Mouse (Mus musculus) midbrain, embryonic 14.5 days (tissue): ENCODE measurements around the gene Qser1. TPM values are rescaled to one million over a fixed set of nuclear protein-coding genes. Genes with fewer than 3 reads are reported as not detected.

ENCODE experiments used
- ATAC-seq: fragments of 200-750 bp; cut with Nextera tagmentation; 2 replicates; pipeline ENCODE4 v1.8.0; 2017; ENCODE audit warnings: moderate number of reproducible peaks, moderate library complexity; ENCODE audit not compliant: low FRiP score, low TSS enrichment
- DNase-seq: peaks from one replicate; pipeline ENCODE4 v3.0.0-alpha.2; 2015
- H3K27ac ChIP-seq: fragments of 300-500 bp; sonication (generic); replicated peaks from 2 replicates; pipeline ENCODE4 v1.5.1; 2014; ENCODE audit warnings: mild to moderate bottlenecking, low read depth, low read length, moderate library complexity
- H3K27me3 ChIP-seq: fragments of 300-500 bp; sonication (generic); 2 replicates; pipeline ENCODE4 v1.6.1; 2014; ENCODE audit warnings: low read length, control low read depth, mixed read lengths; ENCODE audit not compliant: control insufficient read depth, insufficient read depth
- H3K36me3 ChIP-seq: fragments of 300-500 bp; sonication (generic); 2 replicates; pipeline ENCODE4 v1.6.1; 2014; ENCODE audit warnings: low read length, control low read depth; ENCODE audit not compliant: control insufficient read depth, insufficient read depth
- H3K4me1 ChIP-seq: fragments of 300-500 bp; sonication (generic); 2 replicates; pipeline ENCODE4 v1.6.1; 2014; ENCODE audit warnings: mild to moderate bottlenecking, antibody characterized with exemption, low read length, control low read depth; ENCODE audit not compliant: control insufficient read depth, insufficient read depth
- H3K4me2 ChIP-seq: fragments of 300-500 bp; sonication (generic); 2 replicates; pipeline ENCODE4 v1.6.1; 2014; ENCODE audit warnings: mild to moderate bottlenecking, low read length, moderate library complexity
- H3K4me3 ChIP-seq: fragments of 300-500 bp; sonication (generic); replicated peaks from 2 replicates; pipeline ENCODE4 v1.5.1; 2014; ENCODE audit warnings: low read depth, low read length
- H3K9ac ChIP-seq: fragments of 300-500 bp; sonication (generic); replicated peaks from 2 replicates; pipeline ENCODE4 v1.6.1; 2014; ENCODE audit warnings: mild to moderate bottlenecking, low read length, moderate library complexity
- H3K9me3 ChIP-seq: fragments of 300-500 bp; sonication (generic); 2 replicates; pipeline ENCODE4 v1.6.1; 2016; ENCODE audit warnings: low read length, control low read depth, mixed read lengths; ENCODE audit not compliant: control insufficient read depth
- WGBS: fragments of 180-500 bp; shearing (Covaris S2); extraction: QIAGEN DNeasy Blood & Tissue Kit; methylation state at CpG from one replicate; pipeline ENCODE4 v1.1.7; 2014; 5-methylcytosine and 5-hydroxymethylcytosine counted together
- polyA plus RNA-seq: library from polyadenylated mRNA; unstranded; fragments of >200 nt; fragmentation: Nextera tagmentation; extraction: Ambion mirVana; gene quantifications from 2 replicates; pipeline ENCODE4 v1.2.1, GENCODE M21; 2014

The Qser1 gene
- polyA plus RNA-seq, 1 experiment from 2014 or later, result 13.9 TPM

DNA sequence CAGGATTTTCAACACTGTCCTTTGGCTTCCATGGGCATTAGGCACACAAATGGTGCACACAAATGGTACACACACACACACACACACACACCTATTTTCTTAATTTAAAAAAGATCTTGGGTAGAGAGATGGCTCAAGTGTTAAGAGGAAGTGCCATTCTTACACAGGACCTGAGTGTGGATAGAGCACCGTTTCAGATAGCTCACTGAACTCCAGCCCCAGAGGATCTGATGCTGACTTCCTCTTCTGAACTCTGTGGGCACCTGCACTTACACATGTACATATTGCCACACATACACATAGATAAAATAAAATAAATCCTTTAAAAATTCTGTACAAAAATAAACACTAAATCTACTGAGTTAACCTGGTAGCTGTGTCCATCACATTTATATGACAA, 11.1 kb downstream of the Qser1 start:
- Histone ChIP-seq H3K4me3 (no peak overlapping the region), H3K36me3 (no peaks in the 10 kb centered on the region), H3K9ac (no peak overlapping the region), H3K4me2 (no peak overlapping the region), H3K27ac (no peak overlapping the region), H3K9me3 (no peaks in the 10 kb centered on the region), H3K4me1 (no peaks in the 10 kb centered on the region), H3K27me3 (no peaks in the 10 kb centered on the region)
- 93% methylated on average over 1 of the region's 1 CpGs for WGBS
- no peak for ATAC-seq
- no peak for DNase-seq

DNA sequence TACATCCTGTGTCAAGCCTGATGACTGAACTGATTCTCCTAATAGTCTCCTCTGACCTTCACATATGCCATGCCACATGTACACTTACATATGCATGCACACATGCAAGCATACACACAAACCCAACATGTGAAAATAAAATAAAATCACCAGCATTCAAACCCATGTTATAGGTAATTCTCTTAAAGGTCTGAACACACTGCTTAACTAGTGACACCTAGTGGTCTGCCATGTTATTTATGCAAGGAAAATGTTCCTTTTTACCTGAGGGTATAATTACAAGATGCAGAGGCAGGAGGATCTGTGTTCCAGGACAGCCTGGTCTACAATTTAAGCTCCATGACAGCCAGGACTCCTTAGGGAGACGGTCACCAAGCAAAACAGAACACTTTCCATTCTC, 41.8 kb downstream of the Qser1 start:
- peaks cover 60% of the 10 kb centered on the region for H3K36me3 ChIP-seq
- WGBS, result 95% methylated on average over 1 of the region's 1 CpGs
- H3K9ac ChIP-seq, result no peak overlapping the region
- no peaks in the 10 kb centered on the region for H3K9me3 ChIP-seq
- H3K4me1 ChIP-seq, result no peaks in the 10 kb centered on the region
- DNase-seq (peak; percentile 73), ATAC-seq (no peak)
- no peak overlapping the region for H3K4me3 ChIP-seq
- H3K4me2 ChIP-seq, result no peak overlapping the region
- no peaks in the 10 kb centered on the region for H3K27me3 ChIP-seq
- no peak overlapping the region for H3K27ac ChIP-seq

DNA sequence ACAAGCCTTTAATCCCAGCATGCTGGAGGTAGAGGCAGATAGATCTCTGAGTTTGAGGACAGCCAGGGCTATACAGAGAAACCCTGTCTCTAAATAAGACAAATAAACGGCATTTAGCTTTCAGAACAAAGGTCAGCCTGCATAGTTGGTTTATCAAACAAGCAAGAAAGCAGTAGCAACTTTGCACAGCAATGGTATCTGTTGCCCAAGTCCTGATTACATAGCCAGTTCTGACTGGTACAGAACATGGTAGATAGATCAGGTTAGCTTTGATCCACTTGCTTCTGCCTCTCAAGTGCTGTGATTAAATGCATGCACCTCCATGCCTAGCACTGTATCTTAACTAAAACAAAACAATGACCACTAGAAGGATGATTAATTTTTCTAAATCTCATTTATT, 47.9 kb downstream of the Qser1 start:
- H3K4me3 ChIP-seq, result no peak overlapping the region
- peaks cover 45% of the 10 kb centered on the region for H3K36me3 ChIP-seq
- no peak overlapping the region for H3K27ac ChIP-seq
- 98% methylated on average over 1 of the region's 1 CpGs for WGBS
- DNase-seq (no peak), ATAC-seq (no peak)
- no peaks in the 10 kb centered on the region for H3K4me1 ChIP-seq
- no peak overlapping the region for H3K9ac ChIP-seq
- H3K9me3 ChIP-seq, result no peaks in the 10 kb centered on the region
- H3K27me3 ChIP-seq, result no peaks in the 10 kb centered on the region
- H3K4me2 ChIP-seq, result no peak overlapping the region

DNA sequence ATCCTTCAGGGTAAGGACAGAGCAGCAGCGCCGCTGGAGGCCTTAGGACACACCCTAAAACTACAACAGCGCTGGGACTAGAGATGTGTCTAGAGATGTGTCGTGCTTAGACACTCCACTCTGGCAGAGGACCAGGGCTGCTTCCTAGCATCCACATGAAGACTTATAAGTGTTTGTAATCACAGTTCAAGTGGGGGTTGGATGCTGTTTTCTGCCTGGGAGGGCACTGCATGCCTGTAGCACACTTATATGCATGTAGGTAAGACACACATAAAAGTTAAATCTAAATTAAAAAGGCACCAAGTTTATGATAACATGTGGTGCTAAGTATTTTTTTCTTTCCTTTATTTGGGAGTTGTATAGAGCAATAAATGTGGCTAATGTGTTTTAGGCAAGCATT, 52.5 kb downstream of the Qser1 start:
- peaks cover 45% of the 10 kb centered on the region for H3K36me3 ChIP-seq
- ATAC-seq (no peak), DNase-seq (no peak)
- WGBS, result 90% methylated on average over 4 of the region's 4 CpGs
- no peaks in the 10 kb centered on the region for H3K27me3 ChIP-seq
- H3K9me3 ChIP-seq, result no peaks in the 10 kb centered on the region
- H3K4me1 ChIP-seq, result no peaks in the 10 kb centered on the region
- no peak overlapping the region for H3K4me2 ChIP-seq
- H3K4me3 ChIP-seq, result no peak overlapping the region
- H3K9ac ChIP-seq, result no peak overlapping the region
- no peak overlapping the region for H3K27ac ChIP-seq

DNA sequence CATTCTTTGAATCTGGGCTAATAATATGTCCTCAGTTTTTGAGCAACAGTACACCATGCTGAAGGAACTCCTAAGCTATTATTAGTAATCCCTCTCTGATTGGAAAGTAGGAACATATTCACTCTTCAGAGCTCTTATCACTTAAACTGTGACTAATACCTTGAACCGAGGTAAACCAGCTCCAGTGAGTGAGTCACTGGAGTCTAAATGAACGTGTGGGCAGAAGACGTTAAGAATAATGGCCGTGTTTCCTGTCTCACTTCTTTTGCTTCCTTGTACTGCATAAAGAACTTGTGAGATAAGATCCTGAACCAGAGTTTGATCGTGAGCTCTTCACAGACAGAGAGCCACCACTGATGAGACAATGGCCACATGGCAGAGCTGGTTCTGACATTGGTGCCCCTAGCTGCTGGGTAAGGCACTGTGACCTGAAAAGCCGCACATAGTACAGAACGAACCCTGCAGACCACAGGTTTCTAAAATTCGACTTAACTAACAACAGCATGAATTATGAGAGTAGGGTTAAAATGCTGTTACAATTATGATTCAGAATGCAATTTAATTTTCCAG, 53.3 kb downstream of the Qser1 start:
- no peak overlapping the region for H3K4me2 ChIP-seq
- no peak overlapping the region for H3K4me3 ChIP-seq
- H3K9ac ChIP-seq, result no peak overlapping the region
- H3K4me1 ChIP-seq, result no peaks in the 10 kb centered on the region
- DNase-seq (no peak), ATAC-seq (no peak)
- 89% methylated on average over 8 of the region's 8 CpGs for WGBS
- peaks cover 42% of the 10 kb centered on the region for H3K36me3 ChIP-seq
- H3K9me3 ChIP-seq, result no peaks in the 10 kb centered on the region
- no peaks in the 10 kb centered on the region for H3K27me3 ChIP-seq
- H3K27ac ChIP-seq, result no peak overlapping the region

GRCm38 (mm10) chr2:104750611-104751010, 65.9 kb downstream of the Qser1 start:
- H3K9me3 ChIP-seq, result no peaks in the 10 kb centered on the region
- H3K27me3 ChIP-seq, result no peaks in the 10 kb centered on the region
- H3K36me3 ChIP-seq, result peaks cover 7% of the 10 kb centered on the region; the same call in 1 of the 2 replicates
- ATAC-seq, result no peak
- no peaks in the 10 kb centered on the region for H3K4me1 ChIP-seq
- no peak overlapping the region for H3K27ac ChIP-seq
- no peak overlapping the region for H3K4me2 ChIP-seq
- peak; percentile 49 for DNase-seq
- WGBS, result 61% methylated on average over 3 of the region's 3 CpGs
- no peak overlapping the region for H3K4me3 ChIP-seq
- no peak overlapping the region for H3K9ac ChIP-seq

DNA sequence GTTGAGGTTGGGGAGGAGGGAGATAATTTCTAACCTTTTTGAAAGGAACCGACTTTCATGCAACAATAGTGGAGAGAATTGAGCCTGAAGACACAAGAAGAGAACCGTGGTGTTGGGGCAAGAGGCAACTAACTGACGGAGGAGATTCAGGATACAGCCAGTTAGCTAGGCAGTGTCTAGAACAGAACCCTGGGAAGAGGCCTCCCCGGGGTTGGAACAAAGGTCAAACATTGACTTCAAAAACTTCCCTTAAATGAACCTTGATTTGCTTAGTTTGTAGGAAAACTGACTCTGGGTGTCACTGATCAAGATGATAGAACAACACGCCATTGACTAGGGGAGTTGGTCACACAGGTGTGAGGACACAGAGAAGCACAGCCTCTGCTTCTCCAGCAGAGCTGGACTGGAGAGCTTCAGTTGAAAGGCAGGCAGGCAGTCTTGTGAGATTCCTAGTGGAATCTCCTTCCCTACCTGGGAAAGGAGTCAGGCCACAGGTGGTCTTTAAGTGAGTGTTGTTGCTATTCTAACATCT, 67.8 kb downstream of the Qser1 start:
- Histone ChIP-seq H3K4me1 (no peaks in the 10 kb centered on the region), H3K36me3 (peaks cover 7% of the 10 kb centered on the region; the same call in 1 of the 2 replicates), H3K4me3 (no peak overlapping the region), H3K4me2 (no peak overlapping the region), H3K9me3 (no peaks in the 10 kb centered on the region), H3K27me3 (no peaks in the 10 kb centered on the region), H3K9ac (no peak overlapping the region), H3K27ac (no peak overlapping the region)
- WGBS, result 77% methylated on average over 5 of the region's 5 CpGs
- ATAC-seq (no peak), DNase-seq (no peak)

DNA sequence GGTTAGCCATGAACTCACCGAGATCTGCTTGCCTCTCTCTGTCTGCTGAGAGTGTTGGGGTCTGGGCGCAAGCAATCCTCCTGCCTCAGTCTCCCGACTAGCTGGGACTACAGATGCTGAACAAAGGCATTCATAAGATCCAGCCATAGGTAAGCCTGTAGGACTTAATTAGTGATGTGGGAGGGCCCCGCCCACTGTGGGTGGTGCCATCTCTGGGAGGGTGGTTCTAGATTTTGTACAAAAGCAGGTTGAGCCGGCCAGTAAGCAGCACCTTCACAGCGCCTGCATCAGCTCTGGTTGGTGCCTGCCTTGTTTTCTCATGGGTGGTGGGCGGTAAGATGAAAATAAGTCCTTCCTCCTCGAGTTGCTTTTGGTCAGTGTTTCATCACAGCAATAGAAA, 70.3 kb downstream of the Qser1 start:
- Histone ChIP-seq H3K9me3 (no peaks in the 10 kb centered on the region), H3K4me2 (no peak overlapping the region), H3K36me3 (no peaks in the 10 kb centered on the region), H3K4me1 (0 out of 2 replicates have a peak, but pooled peaks cover 6% of the 10 kb centered on the region), H3K4me3 (no peak overlapping the region), H3K27ac (no peak overlapping the region), H3K27me3 (peaks cover 17% of the 10 kb centered on the region), H3K9ac (no peak overlapping the region)
- ATAC-seq (no peak), DNase-seq (no peak)
- 63% methylated on average over 8 of the region's 8 CpGs for WGBS

DNA sequence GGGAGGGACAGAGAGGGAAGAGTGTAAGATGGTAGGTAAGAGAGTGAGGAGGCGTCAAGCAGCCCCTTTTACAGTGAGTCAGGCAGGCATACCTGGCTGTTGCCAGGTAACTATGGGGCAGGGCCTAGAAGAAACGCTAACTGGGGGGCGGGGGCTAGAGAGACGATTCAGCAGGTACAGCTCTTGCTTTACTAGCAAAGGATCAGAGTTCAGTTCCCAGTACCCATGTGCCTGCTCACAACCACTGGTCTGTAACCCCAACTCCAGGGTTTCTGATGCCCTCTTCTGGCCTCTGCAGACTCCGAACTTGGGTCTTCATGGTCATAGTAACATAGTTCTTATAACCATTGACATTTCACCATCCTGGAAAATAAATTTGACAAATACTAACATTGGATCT, 72.6 kb downstream of the Qser1 start:
- Histone ChIP-seq H3K36me3 (no peaks in the 10 kb centered on the region), H3K4me1 (0 out of 2 replicates have a peak, but pooled peaks cover 6% of the 10 kb centered on the region), H3K4me2 (no peak overlapping the region), H3K4me3 (no peak overlapping the region), H3K9me3 (no peaks in the 10 kb centered on the region), H3K27ac (no peak overlapping the region), H3K27me3 (peaks cover 25% of the 10 kb centered on the region), H3K9ac (no peak overlapping the region)
- WGBS, result 57% methylated on average over 5 of the region's 5 CpGs
- ATAC-seq (no peak), DNase-seq (no peak)
